Mouse (Mus musculus) forebrain, postnatal 0 days (tissue): Measurements from ENCODE around the gene Cfap157. TPM values are rescaled to one million over a fixed set of nuclear protein-coding genes. Genes with fewer than 3 reads are reported as not detected.
A peak's percentile ranks its signal among the peaks of the same experiment; 100 is the strongest.

ENCODE experiments used
- ATAC-seq: fragments of 200-750 bp; cut with Nextera tagmentation; 2 replicates; pipeline ENCODE4 v1.8.0; 2017; ENCODE audit warnings: mild to moderate bottlenecking, moderate library complexity
- DNase-seq: peaks from one replicate; pipeline ENCODE4 v3.0.0-alpha.2; 2015
- H3K27ac ChIP-seq: fragments of 300-500 bp; sonication (generic); 2 replicates; pipeline ENCODE4 v1.5.1; 2014; ENCODE audit warnings: low read depth, mild to moderate bottlenecking, antibody characterized with exemption, low read length, moderate library complexity, mixed read lengths
- H3K27me3 ChIP-seq: fragments of 300-500 bp; sonication (generic); 2 replicates; pipeline ENCODE4 v1.6.1; 2014; ENCODE audit warnings: mild to moderate bottlenecking, low read length, mixed read lengths; ENCODE audit not compliant: insufficient read depth
- H3K36me3 ChIP-seq: fragments of 300-500 bp; sonication (generic); 2 replicates; pipeline ENCODE4 v1.6.1; 2014; ENCODE audit warnings: mild to moderate bottlenecking, moderate library complexity; ENCODE audit not compliant: insufficient read depth
- H3K4me1 ChIP-seq: fragments of 300-500 bp; sonication (generic); 2 replicates; pipeline ENCODE4 v1.6.1; 2014; ENCODE audit warnings: antibody characterized with exemption; ENCODE audit not compliant: insufficient read depth
- H3K4me2 ChIP-seq: fragments of 300-500 bp; sonication (generic); 2 replicates; pipeline ENCODE4 v1.6.1; 2014; ENCODE audit warnings: low read depth, mild to moderate bottlenecking, moderate library complexity
- H3K4me3 ChIP-seq: fragments of 300-500 bp; sonication (generic); 2 replicates; pipeline ENCODE4 v1.5.1; 2014; ENCODE audit warnings: low read depth, low read length, mixed read lengths
- H3K9ac ChIP-seq: fragments of 300-500 bp; sonication (generic); 2 replicates; pipeline ENCODE4 v1.6.1; 2014; ENCODE audit warnings: mild to moderate bottlenecking
- H3K9me3 ChIP-seq: fragments of 300-500 bp; sonication (generic); 2 replicates; pipeline ENCODE4 v1.6.1; 2016; ENCODE audit warnings: low read length
- CTCF ChIP-seq: sonication (generic); IDR thresholded peaks from 2 replicates; pipeline ENCODE4 v1.5.1; 2016; ENCODE audit warnings: antibody characterized with exemption, control low read depth, low read depth
- WGBS: fragments of 180-500 bp; shearing (Covaris S2); extraction: QIAGEN DNeasy Blood & Tissue Kit; methylation state at CpG from one replicate; pipeline ENCODE4 v1.1.7; 2014; 5-methylcytosine and 5-hydroxymethylcytosine counted together
- polyA plus RNA-seq: library from polyadenylated mRNA; unstranded; fragments of >200 nt; fragmentation: Nextera tagmentation; extraction: Ambion mirVana; gene quantifications from 2 replicates; pipeline ENCODE4 v1.2.1, GENCODE M21; 2015
- total RNA-seq: library from RNA; depleted of rRNA; stranded (reverse); fragments of >200 nt; gene quantifications from 2 replicates; pipeline ENCODE4 v1.2.3, GENCODE M21; 2014

Cfap157 gene
- total and polyA plus RNA-seq, 2 experiments from 2014 or later, result 1.0 to 2.8 TPM

DNA sequence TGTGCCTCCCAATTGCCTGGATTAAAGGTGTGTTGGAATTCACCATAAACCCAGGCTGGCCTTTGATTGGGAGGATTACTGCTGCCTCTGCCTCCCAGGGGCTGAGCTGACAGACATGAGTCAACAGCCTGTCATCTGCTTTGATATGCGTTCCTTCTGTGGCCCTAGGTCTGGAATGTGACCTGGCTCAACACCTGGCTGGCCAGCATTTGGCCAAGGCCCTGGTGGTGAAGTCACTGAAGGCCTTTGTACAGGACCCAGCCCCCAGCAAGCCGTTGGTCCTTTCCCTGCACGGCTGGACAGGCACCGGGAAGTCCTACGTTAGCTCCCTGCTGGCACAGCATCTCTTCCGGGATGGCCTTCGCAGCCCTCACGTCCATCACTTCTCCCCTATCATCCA, 25.7 kb downstream of the Cfap157 start:
- H3K4me3 ChIP-seq, result no peak overlapping the region
- H3K9me3 ChIP-seq, result no peaks in the 10 kb centered on the region
- peak overlapping the region; percentile 62; the same call in 1 of the 2 replicates for H3K4me2 ChIP-seq
- H3K4me1 ChIP-seq, result peaks cover 8% of the 10 kb centered on the region
- WGBS, result 83% methylated on average over 8 of the region's 8 CpGs
- peaks cover 50% of the 10 kb centered on the region for H3K36me3 ChIP-seq
- DNase-seq, result no peak
- no peak overlapping the region for H3K27ac ChIP-seq
- ATAC-seq, result no peak
- TF ChIP-seq CTCF, result no peak
- no peak overlapping the region for H3K9ac ChIP-seq
- no peaks in the 10 kb centered on the region for H3K27me3 ChIP-seq

DNA sequence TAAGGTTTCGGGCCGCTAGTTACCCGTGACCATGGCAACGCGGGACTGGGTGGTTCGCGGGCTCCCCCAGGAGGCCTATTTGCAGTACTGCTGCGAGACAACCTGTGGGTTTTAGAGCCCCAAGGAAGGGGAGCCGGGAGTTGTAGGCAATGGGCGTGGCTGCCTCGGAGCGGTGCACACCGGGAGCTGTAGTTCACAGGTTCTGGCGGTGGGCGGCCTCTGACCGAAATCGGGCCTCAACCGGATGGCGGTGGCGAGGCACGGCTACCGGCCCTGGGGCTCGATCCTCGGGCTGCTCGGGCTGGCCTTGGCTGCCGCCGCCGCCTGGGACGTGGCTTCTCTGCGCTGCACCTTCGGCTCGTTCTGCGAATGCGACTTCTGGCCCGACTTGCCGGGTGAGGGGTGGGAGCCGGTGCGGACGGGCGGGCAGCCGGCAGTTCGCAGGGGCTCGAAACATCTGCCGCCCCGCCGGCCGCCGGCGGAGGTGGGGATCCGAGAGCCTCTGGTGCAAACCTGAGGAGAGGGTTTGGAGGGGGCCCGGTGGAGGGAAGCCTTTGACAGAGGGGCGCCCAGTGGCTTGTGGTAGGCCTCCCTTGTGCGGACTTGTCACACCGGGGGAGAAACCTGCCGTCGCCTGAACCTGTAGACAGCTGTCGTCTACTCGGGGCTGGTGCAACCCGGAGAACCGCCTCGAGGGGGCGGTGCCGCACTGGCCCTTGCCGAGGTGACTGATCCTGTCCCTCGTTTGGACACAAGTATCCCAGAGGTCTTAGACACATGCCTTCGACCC, 27.0 kb downstream of the Cfap157 start, which contains the start of gene Tor2a:
TSS of gene Tor2a (plus strand) at position 179 of the 790 bp plus-strand sequence.
- Histone ChIP-seq H3K9me3 (no peaks in the 10 kb centered on the region), H3K27me3 (no peaks in the 10 kb centered on the region), H3K36me3 (peaks cover 50% of the 10 kb centered on the region), H3K4me1 (peaks cover 8% of the 10 kb centered on the region), H3K4me2 (peak within 1 kb of the TSS; percentile 62), H3K9ac (peak within 1 kb of the TSS; percentile 92), H3K27ac (peak within 1 kb of the TSS; percentile 89), H3K4me3 (peak within 1 kb of the TSS; percentile 64)
- peak; percentile 98 for ATAC-seq
- DNase-seq, result peak; percentile 98
- TF ChIP-seq CTCF, result peak; percentile 94
- 3% methylated on average over 64 of the region's 66 CpGs for WGBS

DNA sequence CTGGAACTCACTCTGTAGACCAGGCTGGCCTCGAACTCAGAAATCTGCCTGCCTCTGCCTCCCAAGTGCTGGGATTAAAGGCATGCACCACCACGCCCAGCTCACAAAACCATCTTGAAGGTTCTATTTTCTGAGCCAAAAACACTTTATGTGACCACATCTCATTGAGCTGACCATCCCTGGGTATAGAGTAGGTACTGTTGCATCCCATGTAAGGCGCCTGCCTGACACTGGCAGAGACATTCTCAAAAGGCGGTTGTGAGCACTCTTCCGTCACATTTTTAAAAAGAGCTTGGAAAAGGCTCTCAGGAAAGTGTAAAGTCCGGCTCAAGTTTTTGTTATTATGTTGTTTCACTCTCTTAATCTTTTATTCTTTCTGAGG, 27.6 kb downstream of the Cfap157 start:
- no peak for DNase-seq
- H3K9ac ChIP-seq, result no peak overlapping the region
- peaks cover 50% of the 10 kb centered on the region for H3K36me3 ChIP-seq
- no peaks in the 10 kb centered on the region for H3K27me3 ChIP-seq
- no peaks in the 10 kb centered on the region for H3K9me3 ChIP-seq
- peaks cover 8% of the 10 kb centered on the region for H3K4me1 ChIP-seq
- peak; percentile 10 for ATAC-seq
- H3K27ac ChIP-seq, result no peak overlapping the region
- H3K4me3 ChIP-seq, result 0 out of 2 replicates have a peak overlapping the region, but pooled peaks have one; percentile 64
- H3K4me2 ChIP-seq, result no peak overlapping the region
- WGBS, result 16% methylated on average over 5 of the region's 6 CpGs
- TF ChIP-seq CTCF, result no peak

DNA sequence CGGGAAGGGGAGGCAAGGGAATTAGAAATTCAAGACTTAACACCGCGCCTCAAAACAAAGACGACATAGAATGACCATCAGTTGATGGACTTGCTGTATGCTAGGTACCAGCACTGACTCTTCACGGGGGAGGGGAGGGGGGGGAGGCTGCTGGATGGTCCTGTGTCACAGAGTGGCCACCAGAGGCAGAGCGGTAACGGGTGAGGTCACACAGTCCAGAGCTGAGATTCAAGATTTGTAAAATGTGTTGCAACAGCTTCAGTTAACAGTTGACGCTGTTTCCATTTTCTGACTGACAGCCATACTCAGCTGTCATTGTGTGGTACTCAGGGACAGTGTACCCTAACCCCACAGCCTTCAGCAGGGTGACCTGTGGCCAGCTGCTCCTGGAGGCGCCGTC, 32.0 kb downstream of the Cfap157 start:
- no peaks in the 10 kb centered on the region for H3K9me3 ChIP-seq
- no peak overlapping the region for H3K27ac ChIP-seq
- DNase-seq, result no peak
- H3K36me3 ChIP-seq, result peaks cover 74% of the 10 kb centered on the region
- WGBS, result 66% methylated on average over 10 of the region's 10 CpGs
- H3K9ac ChIP-seq, result no peak overlapping the region
- H3K4me3 ChIP-seq, result no peak overlapping the region
- no peak for ATAC-seq
- no peaks in the 10 kb centered on the region for H3K4me1 ChIP-seq
- H3K27me3 ChIP-seq, result no peaks in the 10 kb centered on the region
- no peak overlapping the region for H3K4me2 ChIP-seq
- TF ChIP-seq CTCF, result peak; percentile 30; the same call in 1 of the 2 replicates

DNA sequence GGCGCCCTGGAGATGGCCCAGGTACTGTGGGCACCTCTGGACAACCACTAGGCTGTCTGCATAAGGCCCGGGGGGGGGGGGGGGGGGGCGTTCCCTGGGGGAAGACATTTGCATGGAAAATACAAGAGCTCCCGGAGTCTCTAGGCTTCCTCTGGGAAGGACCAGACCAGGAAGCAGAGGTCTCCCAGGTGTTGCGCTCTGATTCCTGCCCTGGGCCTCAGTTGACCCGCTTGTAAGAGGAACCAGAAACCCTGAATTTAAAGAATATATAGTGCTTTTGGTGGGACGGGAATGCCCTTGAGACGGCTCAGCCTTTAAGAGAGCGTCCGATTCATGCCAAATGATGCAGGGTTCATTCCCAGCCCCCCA, 32.6 kb downstream of the Cfap157 start:
- H3K4me3 ChIP-seq, result no peak overlapping the region
- WGBS, result 25% methylated on average over 10 of the region's 10 CpGs
- H3K4me1 ChIP-seq, result no peaks in the 10 kb centered on the region
- 0 out of 2 replicates have a peak overlapping the region, but pooled peaks have one; percentile 10 for H3K9ac ChIP-seq
- H3K4me2 ChIP-seq, result peak overlapping the region; percentile 13
- TF ChIP-seq CTCF, result no peak
- no peak overlapping the region for H3K27ac ChIP-seq
- no peak for DNase-seq
- H3K27me3 ChIP-seq, result no peaks in the 10 kb centered on the region
- H3K9me3 ChIP-seq, result no peaks in the 10 kb centered on the region
- peaks cover 79% of the 10 kb centered on the region for H3K36me3 ChIP-seq
- ATAC-seq, result no peak

DNA sequence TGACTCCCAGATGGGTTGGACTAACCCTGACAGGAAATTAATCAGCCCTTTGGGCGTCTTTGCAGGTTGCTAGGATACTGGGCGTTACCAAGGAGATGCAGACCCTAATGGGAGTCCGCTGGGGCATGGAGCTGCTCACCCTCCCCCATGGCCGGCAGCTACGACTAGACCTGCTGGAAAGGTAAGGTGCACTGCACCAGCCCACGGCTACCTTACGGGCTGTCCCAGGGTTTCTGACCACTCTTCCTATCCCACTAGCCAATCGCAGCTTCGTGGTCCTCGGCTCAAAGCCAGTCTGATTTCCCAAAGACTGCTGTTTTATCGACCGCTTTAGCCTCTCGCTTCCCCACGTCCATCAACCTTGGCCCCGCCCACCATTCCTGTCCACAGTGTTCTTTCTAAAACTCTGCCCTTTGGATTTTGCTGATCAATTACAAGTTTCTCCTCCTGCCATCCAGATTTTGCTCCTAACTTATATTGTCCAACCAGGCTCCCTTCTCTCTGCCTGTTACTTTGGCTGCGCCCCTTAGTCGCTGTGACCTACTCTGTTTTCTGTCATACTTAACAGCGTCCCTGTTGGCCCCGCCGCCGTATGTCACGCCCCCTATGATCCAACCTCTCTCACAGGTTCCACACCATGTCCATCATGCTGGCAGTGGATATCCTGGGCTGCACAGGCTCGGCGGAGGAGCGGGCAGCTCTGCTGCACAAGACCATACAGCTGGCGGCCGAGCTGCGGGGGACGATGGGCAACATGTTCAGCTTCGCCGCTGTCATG, 33.2 kb downstream of the Cfap157 start:
- Histone ChIP-seq H3K36me3 (peaks cover 85% of the 10 kb centered on the region), H3K4me2 (peak overlapping the region; percentile 13), H3K27me3 (no peaks in the 10 kb centered on the region), H3K4me1 (no peaks in the 10 kb centered on the region), H3K27ac (no peak overlapping the region), H3K9me3 (no peaks in the 10 kb centered on the region), H3K4me3 (no peak overlapping the region), H3K9ac (no peak overlapping the region)
- peak; percentile 83 for ATAC-seq
- 10% methylated on average over 31 of the region's 31 CpGs for WGBS
- DNase-seq, result peak; percentile 36
- no peak for TF ChIP-seq CTCF

DNA sequence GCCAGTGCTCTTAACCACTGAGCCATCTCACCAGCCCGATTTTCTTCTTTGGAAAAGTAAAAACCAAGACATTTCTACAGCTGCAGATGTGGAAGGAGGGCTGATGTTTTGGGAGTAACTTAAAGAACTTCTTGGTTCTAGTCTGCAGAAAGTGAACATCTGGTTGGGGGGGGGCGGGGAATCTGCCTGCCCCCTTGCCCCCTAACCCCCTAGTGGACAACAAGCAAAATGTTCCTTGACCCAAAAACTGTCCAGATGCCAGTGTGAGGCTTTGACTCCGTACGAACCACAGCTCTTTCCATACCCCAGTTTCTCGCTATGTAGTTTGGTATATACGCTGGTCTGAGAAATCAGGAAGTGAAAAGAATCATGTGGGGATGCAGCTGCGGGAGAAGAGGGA, 34.0 kb downstream of the Cfap157 start:
- TF ChIP-seq CTCF, result 0 out of 2 replicates have a peak, but pooled peaks have one; percentile 13
- Histone ChIP-seq H3K4me1 (no peaks in the 10 kb centered on the region), H3K9me3 (no peaks in the 10 kb centered on the region), H3K27me3 (no peaks in the 10 kb centered on the region), H3K9ac (no peak overlapping the region), H3K36me3 (peaks cover 94% of the 10 kb centered on the region), H3K4me2 (no peak overlapping the region), H3K27ac (no peak overlapping the region), H3K4me3 (no peak overlapping the region)
- DNase-seq, result no peak
- 73% methylated on average over 7 of the region's 7 CpGs for WGBS
- ATAC-seq, result no peak
